10 mouse cellular contexts compared by ENCODE assay signal in the genomic region with DNA sequence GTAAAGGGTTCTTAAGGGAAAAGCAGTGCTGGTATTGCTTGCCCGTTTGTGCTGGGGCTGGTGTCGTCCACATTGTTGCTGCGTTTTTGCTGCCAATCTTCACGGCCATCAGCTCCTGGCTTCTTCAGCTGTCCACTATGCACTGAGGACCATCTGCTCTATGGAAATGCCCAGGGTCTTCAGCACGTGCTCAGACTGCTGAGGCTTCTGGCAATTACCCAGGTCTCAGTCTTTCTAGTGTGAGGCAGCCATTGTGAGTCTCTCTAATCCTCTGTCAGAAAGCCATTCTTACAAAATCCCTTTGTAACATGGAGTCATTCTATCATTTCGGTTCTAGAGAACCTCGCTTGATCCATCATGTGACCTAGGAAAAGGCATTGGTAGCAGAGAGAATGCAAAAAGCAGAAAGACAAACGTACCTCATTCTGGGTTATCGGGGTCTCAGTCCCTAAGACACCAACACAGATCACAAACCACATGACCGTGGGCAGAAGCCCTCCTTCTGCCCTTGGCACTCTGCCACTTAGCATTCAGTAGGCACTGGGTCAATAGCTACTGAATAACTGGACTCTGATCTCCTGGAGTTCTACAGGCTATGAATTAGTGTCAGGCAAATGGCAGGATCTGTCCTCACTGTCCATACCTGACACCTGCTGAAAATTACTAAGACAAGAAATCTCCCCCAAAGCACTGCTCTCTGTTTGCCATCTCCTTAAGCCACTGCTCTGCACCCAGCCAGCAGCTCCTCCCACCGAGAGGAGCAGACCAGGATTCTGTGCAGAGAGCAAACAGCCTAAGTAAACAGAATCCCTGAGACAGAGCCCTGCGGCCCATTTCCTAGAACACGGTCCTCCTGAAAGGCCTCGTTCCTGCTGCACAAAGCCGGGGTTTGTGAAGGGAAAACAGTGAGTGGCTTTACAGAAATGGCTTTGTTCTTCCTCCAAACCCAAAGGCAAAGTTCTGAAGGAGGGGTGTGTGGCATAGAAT.
DNase-seq lines count a peak whose midpoint lies in the region; ATAC-seq lines count a peak whose summit lies in the region.
"Had no signal": no experiment of that assay in that cellular context is flagged by ENCODE, and none has a peak within 500 bp of the region (broad histone marks: within the 10 kb centered on the region; RNA-seq: fewer than 3 reads in every experiment).

No protein-coding gene starts in this region.

- peak overlapping the region; percentile 24; the same call in 1 of the 2 replicates for H3K27ac ChIP-seq in hindbrain, embryonic 13.5 days
- H3K27ac ChIP-seq in hindbrain, embryonic 11.5 days (ENCODE audit: low read depth, low read length) = no peak overlapping the region
- H3K27ac ChIP-seq in embryonic facial prominence, embryonic 13.5 days = no peak overlapping the region
- H3K27ac ChIP-seq in intestine, embryonic 16.5 days (ENCODE audit: low read length) = no peak overlapping the region
- H3K27ac ChIP-seq in midbrain, embryonic 16.5 days (ENCODE audit: low read length) = no peak overlapping the region
- H3K27ac ChIP-seq: kidney, embryonic 15.5 days had no signal

- no peak for DNase-seq in hindbrain, embryonic 11.5 days (ENCODE audit: low spot score)
- DNase-seq in kidney, adult 11 months = no peak
- DNase-seq in thymus, postnatal 10 days (ENCODE audit: low spot score in 2 of 2) = no peak
- no peak for DNase-seq in left cerebral cortex, adult 18-20 months (ENCODE audit: low spot score in 2 of 2)
- DNase-seq: spleen, adult 18-20 months had no signal

- H3K9me3 ChIP-seq in hindbrain, embryonic 13.5 days = no peaks in the 10 kb centered on the region
- no peaks in the 10 kb centered on the region for H3K9me3 ChIP-seq in hindbrain, embryonic 11.5 days (ENCODE audit: control insufficient read depth, low read length)
- H3K9me3 ChIP-seq in embryonic facial prominence, embryonic 13.5 days = no peaks in the 10 kb centered on the region
- no peaks in the 10 kb centered on the region for H3K9me3 ChIP-seq in intestine, embryonic 16.5 days (ENCODE audit: control insufficient read depth, low read length)
- no peaks in the 10 kb centered on the region for H3K9me3 ChIP-seq in midbrain, embryonic 16.5 days (replicated peaks; ENCODE audit: control insufficient read depth, low read length, poor library complexity, severe bottlenecking)
- H3K9me3 ChIP-seq: kidney, embryonic 15.5 days had no signal

- peak; percentile 33; the same call in 1 of the 2 replicates for ATAC-seq in hindbrain, embryonic 13.5 days (ENCODE audit: low FRiP score)
- no peak for ATAC-seq in hindbrain, embryonic 11.5 days (ENCODE audit: low FRiP score)
- ATAC-seq in embryonic facial prominence, embryonic 13.5 days (ENCODE audit: insufficient number of reproducible peaks, insufficient read depth, low FRiP score, low TSS enrichment, low read depth) = no peak
- peak; percentile 72 for ATAC-seq in intestine, embryonic 16.5 days
- peak; percentile 66 for ATAC-seq in midbrain, embryonic 16.5 days

- no peak overlapping the region for H3K4me3 ChIP-seq in hindbrain, embryonic 13.5 days
- no peak overlapping the region for H3K4me3 ChIP-seq in hindbrain, embryonic 11.5 days (ENCODE audit: low read depth, low read length)
- H3K4me3 ChIP-seq in embryonic facial prominence, embryonic 13.5 days = no peak overlapping the region
- H3K4me3 ChIP-seq in intestine, embryonic 16.5 days (ENCODE audit: low read length) = no peak overlapping the region
- no peak overlapping the region for H3K4me3 ChIP-seq in midbrain, embryonic 16.5 days (ENCODE audit: low read depth, low read length)
- H3K4me3 ChIP-seq: kidney, embryonic 15.5 days had no signal

- WGBS in hindbrain, embryonic 13.5 days = 44% methylated on average over 15 of the region's 15 CpGs
- WGBS in hindbrain, embryonic 11.5 days = 54% methylated on average over 15 of the region's 15 CpGs
- WGBS in embryonic facial prominence, embryonic 13.5 days = 49% methylated on average over 15 of the region's 15 CpGs
- WGBS in intestine, embryonic 16.5 days = 52% methylated on average over 15 of the region's 15 CpGs
- 16% methylated on average over 15 of the region's 15 CpGs for WGBS in midbrain, embryonic 16.5 days

- peaks cover 39% of the 10 kb centered on the region for H3K27me3 ChIP-seq in hindbrain, embryonic 13.5 days
- 0 out of 2 replicates have a peak, but pooled peaks cover 5% of the 10 kb centered on the region for H3K27me3 ChIP-seq in hindbrain, embryonic 11.5 days (ENCODE audit: control insufficient read depth, insufficient read depth, low read length)
- peaks cover 24% of the 10 kb centered on the region for H3K27me3 ChIP-seq in embryonic facial prominence, embryonic 13.5 days
- H3K27me3 ChIP-seq in intestine, embryonic 16.5 days (replicated peaks; ENCODE audit: control insufficient read depth, insufficient read depth, low read length) = no peaks in the 10 kb centered on the region; the same call in 1 of the 2 replicates
- H3K27me3 ChIP-seq in midbrain, embryonic 16.5 days (ENCODE audit: control insufficient read depth, insufficient read depth, low read depth, low read length) = no peaks in the 10 kb centered on the region

- peaks cover 47% of the 10 kb centered on the region for H3K4me1 ChIP-seq in hindbrain, embryonic 13.5 days (replicated peaks)
- H3K4me1 ChIP-seq in hindbrain, embryonic 11.5 days (replicated peaks; ENCODE audit: control insufficient read depth, insufficient read depth, low read length) = peaks cover 4% of the 10 kb centered on the region
- H3K4me1 ChIP-seq in embryonic facial prominence, embryonic 13.5 days = peaks cover 40% of the 10 kb centered on the region
- H3K4me1 ChIP-seq in intestine, embryonic 16.5 days (ENCODE audit: control insufficient read depth, insufficient read depth, low read length) = peaks cover 23% of the 10 kb centered on the region
- H3K4me1 ChIP-seq in midbrain, embryonic 16.5 days (ENCODE audit: control insufficient read depth, insufficient read depth, low read length) = peaks cover 24% of the 10 kb centered on the region

- H3K4me2 ChIP-seq in hindbrain, embryonic 13.5 days = no peak overlapping the region
- no peak overlapping the region for H3K4me2 ChIP-seq in hindbrain, embryonic 11.5 days (replicated peaks; ENCODE audit: low read depth, low read length)
- H3K4me2 ChIP-seq in embryonic facial prominence, embryonic 13.5 days = no peak overlapping the region
- no peak overlapping the region for H3K4me2 ChIP-seq in intestine, embryonic 16.5 days (ENCODE audit: low read depth, low read length)
- H3K4me2 ChIP-seq in midbrain, embryonic 16.5 days (ENCODE audit: low read length) = no peak overlapping the region
- H3K4me2 ChIP-seq: kidney, embryonic 15.5 days had no signal

- H3K9ac ChIP-seq in hindbrain, embryonic 13.5 days = no peak overlapping the region
- no peak overlapping the region for H3K9ac ChIP-seq in hindbrain, embryonic 11.5 days (ENCODE audit: low read depth, low read length)
- H3K9ac ChIP-seq in embryonic facial prominence, embryonic 13.5 days = 0 out of 2 replicates have a peak overlapping the region, but pooled peaks have one; percentile 16
- H3K9ac ChIP-seq in intestine, embryonic 16.5 days (ENCODE audit: low read depth, low read length) = 0 out of 2 replicates have a peak overlapping the region, but pooled peaks have one; percentile 4
- 0 out of 2 replicates have a peak overlapping the region, but pooled peaks have one; percentile 2 for H3K9ac ChIP-seq in midbrain, embryonic 16.5 days (ENCODE audit: low read depth, low read length)
- H3K9ac ChIP-seq: kidney, embryonic 15.5 days had no signal

- H3K36me3 ChIP-seq in hindbrain, embryonic 13.5 days = no peaks in the 10 kb centered on the region
- H3K36me3 ChIP-seq in hindbrain, embryonic 11.5 days (ENCODE audit: control insufficient read depth, insufficient read depth, low read length) = no peaks in the 10 kb centered on the region
- H3K36me3 ChIP-seq in embryonic facial prominence, embryonic 13.5 days = no peaks in the 10 kb centered on the region
- no peaks in the 10 kb centered on the region for H3K36me3 ChIP-seq in intestine, embryonic 16.5 days (ENCODE audit: control insufficient read depth, insufficient read depth, low read length)
- no peaks in the 10 kb centered on the region for H3K36me3 ChIP-seq in midbrain, embryonic 16.5 days (ENCODE audit: control insufficient read depth, insufficient read depth, low read length)
- H3K36me3 ChIP-seq: kidney, embryonic 15.5 days had no signal

Comparison
In these comparisons a context has a peak if more than half of its experiments do, and no peak if none do; other contexts are left out.
1. ATAC-seq: peak in hindbrain, embryonic 13.5 days (single experiment), intestine, embryonic 16.5 days (single experiment) and midbrain, embryonic 16.5 days (single experiment); none in hindbrain, embryonic 11.5 days (single experiment) and embryonic facial prominence, embryonic 13.5 days (single experiment).
2. H3K9ac ChIP-seq: peak in embryonic facial prominence, embryonic 13.5 days (single experiment), intestine, embryonic 16.5 days (single experiment) and midbrain, embryonic 16.5 days (single experiment); none in hindbrain, embryonic 13.5 days (single experiment) and hindbrain, embryonic 11.5 days (single experiment).